ENCODE assay signal across 19 mouse cellular contexts in genomic region chr13:45829341-45829936, GRCm38 (mm10).
DNase-seq lines count a peak whose midpoint lies in the region; ATAC-seq and TF ChIP-seq lines count a peak whose summit lies in the region.
"Had no signal": no experiment of that assay in that cellular context is flagged by ENCODE, and none has a peak within 500 bp of the region (broad histone marks: within the 10 kb centered on the region; RNA-seq: fewer than 3 reads in every experiment).

No protein-coding gene starts in this region.

- WGBS in heart, embryonic 11.5 days (ENCODE audit: insufficient replicate concordance) = 82% methylated on average over 8 of the region's 8 CpGs
- WGBS in liver, postnatal 0 days (ENCODE audit: insufficient replicate concordance) = 66% methylated on average over 8 of the region's 8 CpGs
- WGBS in liver, embryonic 12.5 days (ENCODE audit: insufficient replicate concordance) = 77% methylated on average over 8 of the region's 8 CpGs
- 78% methylated on average over 8 of the region's 8 CpGs for WGBS in intestine, postnatal 0 days

- H3K4me2 ChIP-seq in heart, embryonic 11.5 days = no peak overlapping the region
- H3K4me2 ChIP-seq in liver, postnatal 0 days (ENCODE audit: low read depth, low read length) = no peak overlapping the region
- no peak overlapping the region for H3K4me2 ChIP-seq in liver, embryonic 12.5 days
- H3K4me2 ChIP-seq in intestine, postnatal 0 days (replicated peaks; ENCODE audit: low read depth) = no peak overlapping the region
- H3K4me2 ChIP-seq: embryonic facial prominence, embryonic 15.5 days; intestine, embryonic 15.5 days; limb, embryonic 13.5 days had no signal

- no peaks in the 10 kb centered on the region for H3K36me3 ChIP-seq in heart, embryonic 11.5 days (ENCODE audit: control insufficient read depth, insufficient read depth, low read length)
- H3K36me3 ChIP-seq in liver, postnatal 0 days (replicated peaks; ENCODE audit: insufficient read depth, low read length) = no peaks in the 10 kb centered on the region
- peaks cover 3% of the 10 kb centered on the region; the same call in 1 of the 2 replicates for H3K36me3 ChIP-seq in liver, embryonic 12.5 days
- no peaks in the 10 kb centered on the region for H3K36me3 ChIP-seq in intestine, postnatal 0 days (ENCODE audit: control insufficient read depth, insufficient read depth)
- H3K36me3 ChIP-seq: embryonic facial prominence, embryonic 15.5 days; intestine, embryonic 15.5 days; midbrain, embryonic 10.5 days had no signal

- ATAC-seq in heart, embryonic 11.5 days (replicated peaks; ENCODE audit: insufficient number of reproducible peaks, low FRiP score, low TSS enrichment) = no peak
- ATAC-seq in liver, postnatal 0 days = peak; percentile 35; the same call in 1 of the 2 replicates
- no peak for ATAC-seq in liver, embryonic 12.5 days
- ATAC-seq in intestine, postnatal 0 days = no peak
- ATAC-seq: forebrain, embryonic 16.5 days; hindbrain, embryonic 16.5 days; intestine, embryonic 15.5 days had no signal

- no peak overlapping the region for H3K9ac ChIP-seq in heart, embryonic 11.5 days (ENCODE audit: low read depth, low read length)
- H3K9ac ChIP-seq in liver, postnatal 0 days (replicated peaks) = no peak overlapping the region
- H3K9ac ChIP-seq in liver, embryonic 12.5 days = no peak overlapping the region
- no peak overlapping the region for H3K9ac ChIP-seq in intestine, postnatal 0 days (ENCODE audit: low read depth, low read length)
- H3K9ac ChIP-seq: embryonic facial prominence, embryonic 15.5 days; intestine, embryonic 15.5 days; limb, embryonic 13.5 days; liver, embryonic 14.5 days had no signal

- no peak overlapping the region for H3K4me3 ChIP-seq in heart, embryonic 11.5 days (ENCODE audit: low read depth, low read length)
- no peak overlapping the region for H3K4me3 ChIP-seq in liver, postnatal 0 days (ENCODE audit: low read depth, low read length)
- no peak overlapping the region for H3K4me3 ChIP-seq in liver, embryonic 12.5 days
- no peak overlapping the region for H3K4me3 ChIP-seq in brown adipose tissue, adult 24 weeks (ENCODE audit: insufficient read depth, low read depth, low read length)
- H3K4me3 ChIP-seq in intestine, postnatal 0 days (ENCODE audit: low read depth, low read length) = no peak overlapping the region
- H3K4me3 ChIP-seq: embryonic facial prominence, embryonic 15.5 days; forebrain, embryonic 10.5 days; intestine, embryonic 15.5 days; limb, embryonic 13.5 days; midbrain, embryonic 10.5 days had no signal

- no peak for TF ChIP-seq CTCF in liver, postnatal 0 days (IDR thresholded peaks at IDR 0.05; ENCODE audit: low read depth)
- TF ChIP-seq CTCF in intestine, postnatal 0 days (IDR thresholded peaks at IDR 0.05; ENCODE audit: low read depth) = no peak

- peaks cover 5% of the 10 kb centered on the region; the same call in 1 of the 2 replicates for H3K4me1 ChIP-seq in heart, embryonic 11.5 days (ENCODE audit: control insufficient read depth, insufficient read depth, low read length)
- H3K4me1 ChIP-seq in liver, postnatal 0 days (ENCODE audit: insufficient read depth) = peaks cover 6% of the 10 kb centered on the region; the same call in 1 of the 2 replicates
- no peaks in the 10 kb centered on the region for H3K4me1 ChIP-seq in liver, embryonic 12.5 days
- H3K4me1 ChIP-seq in brown adipose tissue, adult 24 weeks (ENCODE audit: control insufficient read depth, insufficient read depth, insufficient read length, low read length) = peaks cover 22% of the 10 kb centered on the region
- H3K4me1 ChIP-seq in intestine, postnatal 0 days (replicated peaks; ENCODE audit: control insufficient read depth, insufficient read depth, low read length) = no peaks in the 10 kb centered on the region
- H3K4me1 ChIP-seq: forebrain, embryonic 10.5 days; intestine, embryonic 15.5 days; midbrain, embryonic 10.5 days had no signal

- H3K9me3 ChIP-seq in heart, embryonic 11.5 days (replicated peaks; ENCODE audit: control insufficient read depth, low read length) = 0 out of 2 replicates have a peak, but pooled peaks cover 4% of the 10 kb centered on the region
- no peaks in the 10 kb centered on the region for H3K9me3 ChIP-seq in liver, postnatal 0 days (ENCODE audit: low read length)
- H3K9me3 ChIP-seq in liver, embryonic 12.5 days (replicated peaks) = no peaks in the 10 kb centered on the region
- no peaks in the 10 kb centered on the region for H3K9me3 ChIP-seq in intestine, postnatal 0 days (ENCODE audit: control insufficient read depth)
- H3K9me3 ChIP-seq: embryonic facial prominence, embryonic 15.5 days; intestine, embryonic 15.5 days; limb, embryonic 13.5 days had no signal

- TF ChIP-seq EP300 in liver, postnatal 0 days (IDR thresholded peaks at IDR 0.05; ENCODE audit: low read depth) = no peak

- peak; percentile 95 for DNase-seq in heart, adult 11 months
- DNase-seq in liver, postnatal 0 days = no peak
- DNase-seq in skeletal muscle tissue, adult 2 months (ENCODE audit: low read depth, low spot score) = peak; percentile 28
- DNase-seq in layer of hippocampus, adult 18-20 months (ENCODE audit: low spot score in 2 of 2) = no peak
- DNase-seq: adrenal gland, postnatal 14 days; cerebellum, adult 9-11 months; kidney, postnatal 25 days had no signal

- H3K27me3 ChIP-seq in heart, embryonic 11.5 days (ENCODE audit: control insufficient read depth, insufficient read depth, low read length) = no peaks in the 10 kb centered on the region
- H3K27me3 ChIP-seq in liver, postnatal 0 days (ENCODE audit: insufficient read depth, low read length) = no peaks in the 10 kb centered on the region
- no peaks in the 10 kb centered on the region for H3K27me3 ChIP-seq in liver, embryonic 12.5 days (replicated peaks)
- no peaks in the 10 kb centered on the region for H3K27me3 ChIP-seq in intestine, postnatal 0 days (replicated peaks; ENCODE audit: control insufficient read depth, insufficient read depth, low read length)
- H3K27me3 ChIP-seq: embryonic facial prominence, embryonic 15.5 days; intestine, embryonic 15.5 days; limb, embryonic 13.5 days had no signal

- no peak overlapping the region for H3K27ac ChIP-seq in heart, embryonic 11.5 days (ENCODE audit: low read depth, low read length)
- H3K27ac ChIP-seq in liver, postnatal 0 days (ENCODE audit: low read depth) = 0 out of 2 replicates have a peak overlapping the region, but pooled peaks have one; percentile 34
- no peak overlapping the region for H3K27ac ChIP-seq in liver, embryonic 12.5 days
- H3K27ac ChIP-seq in brown adipose tissue, adult 24 weeks (replicated peaks; ENCODE audit: low read depth, low read length) = peak overlapping the region; percentile 90
- H3K27ac ChIP-seq in intestine, postnatal 0 days (ENCODE audit: low read depth, low read length) = no peak overlapping the region
- H3K27ac ChIP-seq: embryonic facial prominence, embryonic 15.5 days; forebrain, embryonic 10.5 days; intestine, embryonic 15.5 days; limb, embryonic 13.5 days; liver, embryonic 14.5 days; midbrain, embryonic 10.5 days had no signal

Comparison
In these comparisons a context has a peak if more than half of its experiments do, and no peak if none do; other contexts are left out.
1. H3K27ac ChIP-seq: peak in liver, postnatal 0 days (single experiment) and brown adipose tissue, adult 24 weeks (single experiment); none in heart, embryonic 11.5 days (single experiment), liver, embryonic 12.5 days (single experiment) and intestine, postnatal 0 days (single experiment).
2. DNase-seq: peak in heart, adult 11 months (single experiment) and skeletal muscle tissue, adult 2 months (single experiment); none in liver, postnatal 0 days (single experiment) and layer of hippocampus, adult 18-20 months (0 of 2).